Mouse (Mus musculus) brain, adult 10 weeks (tissue): ENCODE data around the gene Fbxo31. TPM values are rescaled to one million over a fixed set of nuclear protein-coding genes. Genes with fewer than 3 reads are reported as not detected.

Experiments
- polyA plus RNA-seq: library from polyadenylated mRNA; stranded (reverse); fragments of 350-450 nt; fragmentation: Illumina TruSeq; extraction: RNeasy Lipid Tissue Mini Kit (QIAGEN cat#74804); gene quantifications from one replicate; pipeline ENCODE4 v1.2.3, GENCODE M21; 2015; ENCODE audit warnings: low read depth, low replicate concordance

Fbxo31 gene
- 69.6 TPM for polyA plus RNA-seq

GRCm38 (mm10) chr8:121578676-121579451, at the start of gene Fbxo31:
Fbxo31 (minus strand) TSS chr8:121578806.

GRCm38 (mm10) chr8:121590203-121591177, 11.9 kb upstream of the Fbxo31 start, which contains the start of gene Map1lc3b:
Map1lc3b (plus strand) TSS chr8:121590361.

GRCm38 (mm10) chr8:121544276-121544785, 34.3 kb downstream of the Fbxo31 start, which contains the start of gene 1700018B08Rik:
1700018B08Rik (minus strand) TSS chr8:121544320.

Other genes with a start within 250 kb of the Fbxo31 start
- gene 1700018B08Rik, start 34.5 kb downstream of the Fbxo31 start, polyA plus RNA-seq, result not detected
- gene Map1lc3b, start 11.6 kb upstream of the Fbxo31 start, polyA plus RNA-seq, result 336 TPM
- gene Zcchc14, start 74.1 kb upstream of the Fbxo31 start, polyA plus RNA-seq, result 29.7 TPM
- gene Jph3, start 150.8 kb upstream of the Fbxo31 start, polyA plus RNA-seq, result 131 TPM